Mouse (Mus musculus): ENCODE data around the gene Itga2.

DNA sequence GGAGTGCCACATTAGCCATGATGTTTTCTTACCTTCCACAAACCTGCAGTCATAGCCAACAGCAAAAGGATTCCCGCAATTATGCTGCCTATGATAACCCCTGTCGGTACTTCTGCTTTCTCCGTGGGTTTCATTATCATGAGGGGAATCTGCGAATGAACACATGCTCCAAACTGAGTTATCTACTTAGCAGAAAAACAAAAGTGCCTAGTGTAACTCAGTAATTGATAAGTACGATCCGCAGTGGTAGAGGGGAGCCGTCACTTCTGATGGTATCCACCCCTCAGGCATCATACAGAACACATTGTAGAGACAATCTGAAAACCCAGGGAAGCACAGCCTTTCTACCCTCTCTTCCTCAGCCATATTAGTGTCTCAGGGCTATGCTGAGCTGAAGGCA lies 94.8 kb downstream of the Itga2 start:
- TF ChIP-seq CTCF (IDR thresholded peaks at IDR 0.05; ENCODE audit: extremely low read depth, insufficient read depth, insufficient read length, insufficient replicate concordance) (no peak), POLR2A (IDR thresholded peaks at IDR 0.05; ENCODE audit: low read depth, low read length) (no peak)

All from spleen, adult 2 months (tissue).